Mouse (Mus musculus) kidney, adult 2 months (tissue): ENCODE measurements around the gene Tsks. TPM values are rescaled to one million over a fixed set of nuclear protein-coding genes. Genes with fewer than 3 reads are reported as not detected.
A peak's percentile ranks its signal among the peaks of the same experiment; 100 is the strongest.

Source experiments
- DNase-seq: peaks from one replicate; pipeline ENCODE4 v3.0.0; 2021
- H3K27ac ChIP-seq: fragments of 200-500 bp; 2 replicates; pipeline ENCODE4 v1.5.1; 2012; ENCODE audit warnings: low read depth, low read length, control low read depth, inconsistent platforms; ENCODE audit not compliant: insufficient read depth
- H3K27me3 ChIP-seq: fragments of 200-500 bp; replicated peaks from 2 replicates; pipeline ENCODE4 v1.6.1; 2012; ENCODE audit warnings: mild to moderate bottlenecking, moderate library complexity, low read length, inconsistent platforms; ENCODE audit not compliant: control insufficient read depth, insufficient read depth
- H3K36me3 ChIP-seq: fragments of 200-500 bp; 2 replicates; pipeline ENCODE4 v1.6.1; 2012; ENCODE audit warnings: mild to moderate bottlenecking, moderate library complexity, low read length, inconsistent platforms; ENCODE audit not compliant: control insufficient read depth, insufficient read depth
- H3K4me1 ChIP-seq: fragments of 200-500 bp; 2 replicates; pipeline ENCODE4 v1.6.1; 2011; ENCODE audit warnings: low read length; ENCODE audit not compliant: control insufficient read depth, insufficient read depth
- H3K4me3 ChIP-seq: fragments of 200-500 bp; 2 replicates; pipeline ENCODE4 v1.5.1; 2011; ENCODE audit warnings: mild to moderate bottlenecking, low read depth, low read length, control low read depth; ENCODE audit not compliant: insufficient read depth
- CTCF ChIP-seq: fragments of 200-500 bp; conservative IDR thresholded peaks from 2 replicates; pipeline ENCODE4 v1.5.1; 2011; ENCODE audit warnings: low read depth, mild to moderate bottlenecking, control low read depth, low read length, moderate library complexity, mixed read lengths; ENCODE audit not compliant: insufficient read depth, insufficient read length
- POLR2A ChIP-seq: fragments of 200-500 bp; IDR thresholded peaks from one replicate; pipeline ENCODE4 v1.6.1; 2011; ENCODE audit warnings: low read depth, low read length, control low read depth
- WGBS: fragments of 180-500 bp; shearing (Covaris S2); methylation state at CpG from one replicate; pipeline ENCODE4 v1.1.7; 2018; 5-methylcytosine and 5-hydroxymethylcytosine counted together
- polyA plus RNA-seq: library from polyadenylated mRNA; depleted of rRNA; stranded (reverse); fragments of >200 nt; gene quantifications from 2 replicates; pipeline ENCODE4 v1.2.3, GENCODE M21; 2012

The Tsks gene
- polyA plus RNA-seq, 1 experiment = 0.11 TPM

- H3K4me1 ChIP-seq = peaks cover 8% of the 10 kb centered on the region; the same call in 1 of the 2 replicates
- peak within 1 kb of the TSS; percentile 93 for H3K4me3 ChIP-seq
- no peaks in the 10 kb centered on the region for H3K27me3 ChIP-seq
- TF ChIP-seq POLR2A (no peak), CTCF (no peak)
- under 1% methylated on average over 42 of the region's 42 CpGs for WGBS
- H3K27ac ChIP-seq = peak within 1 kb of the TSS; percentile 65
- peak; percentile 100 for DNase-seq
- H3K36me3 ChIP-seq = peaks cover 2% of the 10 kb centered on the region; the same call in 1 of the 2 replicates
Measured at GRCm38 (mm10) chr7:44986192-44986878, 43.3 kb downstream of the Tsks start, which contains the start of gene Prmt1. TSS of gene Prmt1 (minus strand) at chr7:44986568.

DNA sequence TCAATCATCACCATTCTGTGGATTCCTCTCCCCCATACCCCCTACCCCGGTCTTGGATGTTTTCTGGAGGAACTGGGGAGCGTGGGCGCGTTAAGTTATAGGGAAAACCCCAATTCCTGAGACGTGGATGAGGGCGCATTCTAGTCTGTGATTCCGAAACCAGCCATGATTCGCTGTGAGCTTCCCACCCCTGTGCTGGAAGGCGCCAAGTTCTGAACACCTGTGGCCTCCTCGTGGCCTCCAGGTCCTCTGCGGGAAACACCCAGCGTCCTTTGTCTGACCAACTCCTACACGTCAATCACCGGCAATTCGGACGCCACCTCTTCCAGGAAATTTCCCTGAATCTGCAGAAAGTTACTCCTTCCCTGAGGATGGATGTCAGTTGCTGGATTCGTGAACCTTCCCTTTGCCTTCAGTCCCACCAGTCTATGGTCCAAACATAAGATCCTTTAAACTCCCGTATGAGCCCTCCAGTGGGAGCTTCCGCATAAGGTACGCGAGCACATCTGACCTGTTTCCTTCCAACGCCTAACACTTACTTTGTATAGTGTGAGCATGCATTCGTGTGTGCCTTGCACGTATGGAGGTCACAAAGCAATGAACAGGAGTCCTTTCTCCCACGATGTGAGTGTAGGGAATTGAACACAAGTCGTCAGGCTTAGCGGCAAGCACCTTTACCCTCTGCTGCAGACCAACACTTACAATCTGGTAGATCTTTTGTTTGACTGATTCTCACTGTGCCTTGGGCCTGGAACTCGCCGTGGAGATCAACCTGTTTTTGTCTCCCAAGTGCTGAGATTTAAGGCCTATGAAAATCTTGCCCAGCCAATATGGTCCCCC, 44.1 kb downstream of the Tsks start:
- peak overlapping the region; percentile 63 for H3K4me3 ChIP-seq
- WGBS = under 1% methylated on average over 29 of the region's 29 CpGs

DNA sequence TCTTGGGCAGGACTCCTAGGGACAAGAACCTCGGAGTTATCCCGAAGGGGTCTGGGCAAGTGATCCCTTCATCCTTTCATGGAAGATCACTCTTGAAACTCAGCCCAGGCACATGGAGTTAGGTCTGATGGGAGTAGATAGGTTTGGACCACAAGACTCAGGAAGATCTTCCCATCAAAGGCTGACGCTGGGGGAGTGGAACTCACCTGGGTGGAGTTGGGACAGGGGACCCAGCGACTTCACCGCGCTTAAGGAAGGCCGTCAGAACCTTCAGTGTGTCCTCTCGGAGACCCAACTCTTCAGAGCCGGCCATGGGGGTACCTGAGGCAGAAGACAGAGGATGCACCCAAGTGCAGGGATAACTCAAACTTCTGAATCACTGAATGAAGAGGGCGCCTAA, 53.7 kb downstream of the Tsks start:
- peaks cover 2% of the 10 kb centered on the region; the same call in 1 of the 2 replicates for H3K36me3 ChIP-seq

More for the DNA sequence above, 44.1 kb downstream of the Tsks start:
- DNase-seq = no peak
- no peaks in the 10 kb centered on the region for H3K36me3 ChIP-seq
- H3K27me3 ChIP-seq = no peaks in the 10 kb centered on the region
- TF ChIP-seq POLR2A (no peak), CTCF (no peak)
- peaks cover 8% of the 10 kb centered on the region; the same call in 1 of the 2 replicates for H3K4me1 ChIP-seq
- peak overlapping the region; percentile 65 for H3K27ac ChIP-seq

GRCm38 (mm10) chr7:44997231-44997939, 54.4 kb downstream of the Tsks start, which contains the start of gene Irf3:
TSS of gene Irf3 (plus strand) at chr7:44997648.
- no peak for TF ChIP-seq POLR2A
- TF ChIP-seq CTCF = no peak
- H3K27ac ChIP-seq = peak within 1 kb of the TSS; percentile 95

More for the DNA sequence above, 53.7 kb downstream of the Tsks start:
- no peaks in the 10 kb centered on the region for H3K27me3 ChIP-seq
- peak overlapping the region; percentile 93 for H3K4me3 ChIP-seq
- peak overlapping the region; percentile 26; the same call in 1 of the 2 replicates for H3K27ac ChIP-seq
- no peak for DNase-seq
- peaks cover 11% of the 10 kb centered on the region; the same call in 1 of the 2 replicates for H3K4me1 ChIP-seq
- 8% methylated on average over 10 of the region's 10 CpGs for WGBS
- TF ChIP-seq POLR2A (no peak), CTCF (no peak)

GRCm38 (mm10) chr7:44997940-44998428, 55.0 kb downstream of the Tsks start:
- Histone ChIP-seq H3K27me3 (no peaks in the 10 kb centered on the region), H3K4me3 (peak overlapping the region; percentile 93), H3K4me1 (peaks cover 11% of the 10 kb centered on the region; the same call in 1 of the 2 replicates), H3K27ac (peak overlapping the region; percentile 85), H3K36me3 (peaks cover 2% of the 10 kb centered on the region; the same call in 1 of the 2 replicates)
- 1% methylated on average over 15 of the region's 15 CpGs for WGBS
- no peak for DNase-seq
- TF ChIP-seq CTCF = no peak
- no peak for TF ChIP-seq POLR2A

More at GRCm38 (mm10) chr7:44997231-44997939, 54.4 kb downstream of the Tsks start, which contains the start of gene Irf3:
- peak; percentile 99 for DNase-seq
- Histone ChIP-seq H3K27me3 (no peaks in the 10 kb centered on the region), H3K4me3 (peak within 1 kb of the TSS; percentile 93), H3K4me1 (peaks cover 11% of the 10 kb centered on the region; the same call in 1 of the 2 replicates), H3K36me3 (peaks cover 2% of the 10 kb centered on the region; the same call in 1 of the 2 replicates)
- under 1% methylated on average over 43 of the region's 43 CpGs for WGBS

DNA sequence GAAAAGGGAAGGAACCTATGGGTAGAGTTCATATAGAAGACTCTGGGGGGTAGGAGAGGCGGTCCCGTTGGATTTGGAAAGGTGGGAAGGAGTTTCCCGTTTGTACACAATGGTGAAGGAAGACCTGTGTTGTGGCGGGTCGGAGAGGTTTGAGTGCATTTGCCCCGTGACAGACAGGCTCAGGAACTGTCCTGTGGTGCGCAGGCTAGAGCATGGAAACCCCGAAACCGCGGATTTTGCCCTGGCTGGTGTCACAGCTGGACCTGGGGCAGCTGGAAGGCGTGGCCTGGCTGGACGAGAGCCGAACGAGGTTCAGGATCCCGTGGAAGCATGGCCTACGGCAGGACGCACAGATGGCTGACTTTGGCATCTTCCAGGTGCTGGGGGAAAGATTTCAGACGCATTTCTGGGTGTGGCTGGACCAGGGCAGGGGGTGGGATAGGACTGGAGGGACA, 55.5 kb downstream of the Tsks start, which contains the start of gene Bcl2l12:
Gene Bcl2l12, minus strand, starts transcription at position 212 of the 455 bp plus-strand sequence.
- Histone ChIP-seq H3K27me3 (no peaks in the 10 kb centered on the region), H3K4me3 (peak within 1 kb of the TSS; percentile 93), H3K27ac (peak within 1 kb of the TSS; percentile 85), H3K36me3 (peaks cover 2% of the 10 kb centered on the region; the same call in 1 of the 2 replicates), H3K4me1 (peaks cover 11% of the 10 kb centered on the region; the same call in 1 of the 2 replicates)
- TF ChIP-seq POLR2A (no peak), CTCF (no peak)
- WGBS = under 1% methylated on average over 18 of the region's 18 CpGs
- peak; percentile 90 for DNase-seq
